Mouse (Mus musculus): ENCODE results near the gene Pbsn. TPM values are rescaled to one million over a fixed set of nuclear protein-coding genes. Genes with fewer than 3 reads are reported as not detected.

Gene Pbsn
- not detected in 2 replicates for polyA plus RNA-seq (2015; fragmentation: Nextera tagmentation; extraction: Ambion mirVana)

GRCm38 (mm10) chrX:77853523-77853922 is at the start of gene Pbsn:
Gene Pbsn (minus strand): TSS chrX:77853623.

DNA sequence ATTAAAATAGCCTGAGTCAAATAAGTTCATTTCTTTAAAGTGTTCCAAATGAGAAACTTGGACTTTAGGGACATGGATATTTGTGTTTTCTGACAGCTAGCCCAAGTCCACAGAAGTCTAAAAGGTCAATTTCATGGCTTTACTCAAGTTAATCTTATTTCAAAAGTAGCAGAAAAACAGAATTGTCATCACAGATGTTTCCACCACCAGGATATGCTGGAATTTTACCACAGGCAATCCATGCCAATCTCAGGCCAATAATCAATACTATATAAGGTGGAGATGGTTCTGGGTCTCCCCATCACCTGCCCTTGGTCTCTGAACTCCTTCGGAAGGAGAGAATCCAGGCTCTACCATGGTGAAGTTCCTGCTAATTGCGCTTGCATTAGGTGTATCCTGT is 11.0 kb upstream of the Pbsn start, which contains the start of gene Gm14744:
Gene Gm14744, plus strand, starts transcription at position 301 of the 400 bp plus-strand sequence.

GRCm38 (mm10) chrX:77796238-77796835 is 57.1 kb downstream of the Pbsn start, which contains the start of gene Prkx:
Gene Prkx (minus strand): TSS chrX:77796278.

Other genes with a start within 250 kb of the Pbsn start
- 7.5 and 8.2 TPM in 2 replicates for gene Prkx, start 57.3 kb downstream of the Pbsn start, polyA plus RNA-seq (2015; fragmentation: Nextera tagmentation; extraction: Ambion mirVana)
- not detected in 2 replicates for gene Gm14744, start 11.1 kb upstream of the Pbsn start, polyA plus RNA-seq (2015; fragmentation: Nextera tagmentation; extraction: Ambion mirVana)
- gene 5430402E10Rik, start 71.4 kb upstream of the Pbsn start, polyA plus RNA-seq (2015; fragmentation: Nextera tagmentation; extraction: Ambion mirVana): not detected in 2 replicates
- gene Obp1a, start 237.8 kb upstream of the Pbsn start, polyA plus RNA-seq (2015; fragmentation: Nextera tagmentation; extraction: Ambion mirVana): not detected in 2 replicates

Measured in urinary bladder, postnatal 0 days (tissue).